Mouse (Mus musculus) stomach, adult 2 months (tissue): Measurements from ENCODE around the gene Gm21732. TPM values are rescaled to one million over a fixed set of nuclear protein-coding genes. Genes with fewer than 3 reads are reported as not detected.

Experiments
- polyA plus RNA-seq: library from polyadenylated mRNA; depleted of rRNA; stranded (reverse); fragments of >200 nt; gene quantifications from 2 replicates; pipeline ENCODE4 v1.2.3, GENCODE M21; 2012; rRNA removed

Gm21732 gene
- not detected in 2 replicates for polyA plus RNA-seq

GRCm38 (mm10) chrY:38575591-38575990 is at the start of gene Gm21732:
TSS of gene Gm21732 (minus strand) at chrY:38575691.

Other genes starting within 250 kb of the Gm21732 start
- not detected in 2 replicates for gene Gm20897, start 73.5 kb downstream of the Gm21732 start, polyA plus RNA-seq